Mouse (Mus musculus): ENCODE measurements at regions not wholly inside any gene's neighbourhood (a gene's known extent, or its start where the extent isn't known, plus 50 kb on each side); places are given as distances from the start of the nearest gene placed in this dataset.
A peak's percentile ranks its signal among the peaks of the same experiment; 100 is the strongest.

- 2% methylated on average over 9 of the region's 9 CpGs for WGBS
- H3K4me3 ChIP-seq (ENCODE audit: low read length): no peak overlapping the region; the same call in 1 of the 2 replicates
- H3K9ac ChIP-seq (ENCODE audit: low read depth, low read length): no peak overlapping the region
- H3K4me1 ChIP-seq (ENCODE audit: control insufficient read depth, insufficient read depth, low read length): peaks cover 13% of the 10 kb centered on the region; the same call in 1 of the 2 replicates
- 0 out of 2 replicates have a peak, but pooled peaks cover 8% of the 10 kb centered on the region for H3K27me3 ChIP-seq (replicated peaks; ENCODE audit: control insufficient read depth, insufficient read depth, low read length)
- H3K9me3 ChIP-seq (ENCODE audit: control insufficient read depth, low read length): no peaks in the 10 kb centered on the region
- H3K27ac ChIP-seq (ENCODE audit: low read length): no peak overlapping the region
- H3K36me3 ChIP-seq (ENCODE audit: control insufficient read depth, insufficient read depth, low read length): no peaks in the 10 kb centered on the region
- ATAC-seq: peak; percentile 73
- H3K4me2 ChIP-seq (ENCODE audit: low read depth, low read length): peak overlapping the region; percentile 75
Observed at GRCm38 (mm10) chr14:60486278-60486935, 113.3 kb downstream of the Amer2 start.

- no peak overlapping the region for H3K9ac ChIP-seq (ENCODE audit: low read depth, low read length)
- no peak overlapping the region for H3K4me2 ChIP-seq (ENCODE audit: low read depth, low read length)
- no peak overlapping the region for H3K27ac ChIP-seq (ENCODE audit: low read length)
- no peak for ATAC-seq
- H3K4me3 ChIP-seq (ENCODE audit: low read length): no peak overlapping the region
- H3K4me1 ChIP-seq (ENCODE audit: control insufficient read depth, insufficient read depth, low read length): peaks cover 13% of the 10 kb centered on the region; the same call in 1 of the 2 replicates
- H3K27me3 ChIP-seq (replicated peaks; ENCODE audit: control insufficient read depth, insufficient read depth, low read length): 0 out of 2 replicates have a peak, but pooled peaks cover 8% of the 10 kb centered on the region
- H3K9me3 ChIP-seq (ENCODE audit: control insufficient read depth, low read length): no peaks in the 10 kb centered on the region
- no peaks in the 10 kb centered on the region for H3K36me3 ChIP-seq (ENCODE audit: control insufficient read depth, insufficient read depth, low read length)
- WGBS: 88% methylated on average over 4 of the region's 4 CpGs
Observed at GRCm38 (mm10) chr14:60489111-60489510, 116.1 kb downstream of the Amer2 start.

GRCm38 (mm10) chr14:60490886-60491285 is 117.8 kb downstream of the Amer2 start:
- ATAC-seq: no peak
- H3K27me3 ChIP-seq (replicated peaks; ENCODE audit: control insufficient read depth, insufficient read depth, low read length): no peaks in the 10 kb centered on the region
- H3K9ac ChIP-seq (ENCODE audit: low read depth, low read length): no peak overlapping the region
- no peak overlapping the region for H3K27ac ChIP-seq (ENCODE audit: low read length)
- no peaks in the 10 kb centered on the region for H3K9me3 ChIP-seq (ENCODE audit: control insufficient read depth, low read length)
- 92% methylated on average over 2 of the region's 2 CpGs for WGBS
- no peak overlapping the region for H3K4me3 ChIP-seq (ENCODE audit: low read length)
- H3K4me2 ChIP-seq (ENCODE audit: low read depth, low read length): no peak overlapping the region
- no peaks in the 10 kb centered on the region for H3K36me3 ChIP-seq (ENCODE audit: control insufficient read depth, insufficient read depth, low read length)
- peaks cover 7% of the 10 kb centered on the region; the same call in 1 of the 2 replicates for H3K4me1 ChIP-seq (ENCODE audit: control insufficient read depth, insufficient read depth, low read length)

- H3K9me3 ChIP-seq (ENCODE audit: control insufficient read depth, low read length): no peaks in the 10 kb centered on the region
- no peak for ATAC-seq
- H3K4me2 ChIP-seq (ENCODE audit: low read depth, low read length): no peak overlapping the region
- WGBS: 79% methylated on average over 5 of the region's 5 CpGs
- no peaks in the 10 kb centered on the region for H3K36me3 ChIP-seq (ENCODE audit: control insufficient read depth, insufficient read depth, low read length)
- H3K4me1 ChIP-seq (ENCODE audit: control insufficient read depth, insufficient read depth, low read length): no peaks in the 10 kb centered on the region
- no peaks in the 10 kb centered on the region for H3K27me3 ChIP-seq (replicated peaks; ENCODE audit: control insufficient read depth, insufficient read depth, low read length)
- no peak overlapping the region for H3K27ac ChIP-seq (ENCODE audit: low read length)
- no peak overlapping the region for H3K4me3 ChIP-seq (ENCODE audit: low read length)
- no peak overlapping the region for H3K9ac ChIP-seq (ENCODE audit: low read depth, low read length)
Observed at GRCm38 (mm10) chr14:60495441-60495840, 122.4 kb downstream of the Amer2 start.

GRCm38 (mm10) chr14:60502552-60502951 is 129.5 kb downstream of the Amer2 start:
- Histone ChIP-seq H3K9ac (ENCODE audit: low read depth, low read length) (no peak overlapping the region), H3K36me3 (ENCODE audit: control insufficient read depth, insufficient read depth, low read length) (no peaks in the 10 kb centered on the region), H3K27me3 (replicated peaks; ENCODE audit: control insufficient read depth, insufficient read depth, low read length) (no peaks in the 10 kb centered on the region), H3K27ac (ENCODE audit: low read length) (no peak overlapping the region), H3K4me3 (ENCODE audit: low read length) (no peak overlapping the region), H3K4me2 (ENCODE audit: low read depth, low read length) (no peak overlapping the region), H3K4me1 (ENCODE audit: control insufficient read depth, insufficient read depth, low read length) (no peaks in the 10 kb centered on the region), H3K9me3 (ENCODE audit: control insufficient read depth, low read length) (no peaks in the 10 kb centered on the region)
- ATAC-seq: no peak
- 83% methylated on average over 6 of the region's 6 CpGs for WGBS

- 85% methylated on average over 6 of the region's 6 CpGs for WGBS
- ATAC-seq: no peak
- H3K27ac ChIP-seq (ENCODE audit: low read length): no peak overlapping the region
Observed at GRCm38 (mm10) chr14:60505066-60505465, 128.7 kb upstream of the Spata13 start.

GRCm38 (mm10) chr14:60506296-60506695 is 127.5 kb upstream of the Spata13 start:
- Histone ChIP-seq H3K4me1 (ENCODE audit: control insufficient read depth, insufficient read depth, low read length) (no peaks in the 10 kb centered on the region), H3K9ac (ENCODE audit: low read depth, low read length) (no peak overlapping the region), H3K36me3 (ENCODE audit: control insufficient read depth, insufficient read depth, low read length) (no peaks in the 10 kb centered on the region), H3K4me2 (ENCODE audit: low read depth, low read length) (no peak overlapping the region), H3K27me3 (replicated peaks; ENCODE audit: control insufficient read depth, insufficient read depth, low read length) (no peaks in the 10 kb centered on the region), H3K4me3 (ENCODE audit: low read length) (no peak overlapping the region), H3K9me3 (ENCODE audit: control insufficient read depth, low read length) (no peaks in the 10 kb centered on the region), H3K27ac (ENCODE audit: low read length) (no peak overlapping the region)
- ATAC-seq: no peak
- 46% methylated on average over 12 of the region's 12 CpGs for WGBS

More at GRCm38 (mm10) chr14:60505066-60505465, 128.7 kb upstream of the Spata13 start:
- Histone ChIP-seq H3K4me3 (ENCODE audit: low read length) (no peak overlapping the region), H3K27me3 (replicated peaks; ENCODE audit: control insufficient read depth, insufficient read depth, low read length) (no peaks in the 10 kb centered on the region), H3K36me3 (ENCODE audit: control insufficient read depth, insufficient read depth, low read length) (no peaks in the 10 kb centered on the region), H3K4me2 (ENCODE audit: low read depth, low read length) (no peak overlapping the region), H3K9me3 (ENCODE audit: control insufficient read depth, low read length) (no peaks in the 10 kb centered on the region), H3K9ac (ENCODE audit: low read depth, low read length) (no peak overlapping the region), H3K4me1 (ENCODE audit: control insufficient read depth, insufficient read depth, low read length) (no peaks in the 10 kb centered on the region)

GRCm38 (mm10) chr14:60513560-60513959 is 120.2 kb upstream of the Spata13 start:
- Histone ChIP-seq H3K4me3 (ENCODE audit: low read length) (no peak overlapping the region), H3K36me3 (ENCODE audit: control insufficient read depth, insufficient read depth, low read length) (no peaks in the 10 kb centered on the region), H3K27me3 (replicated peaks; ENCODE audit: control insufficient read depth, insufficient read depth, low read length) (no peaks in the 10 kb centered on the region), H3K9me3 (ENCODE audit: control insufficient read depth, low read length) (no peaks in the 10 kb centered on the region), H3K4me1 (ENCODE audit: control insufficient read depth, insufficient read depth, low read length) (0 out of 2 replicates have a peak, but pooled peaks cover 4% of the 10 kb centered on the region), H3K4me2 (ENCODE audit: low read depth, low read length) (no peak overlapping the region), H3K27ac (ENCODE audit: low read length) (no peak overlapping the region), H3K9ac (ENCODE audit: low read depth, low read length) (no peak overlapping the region)
- no peak for ATAC-seq
- WGBS: 27% methylated on average over 8 of the region's 8 CpGs

- H3K4me1 ChIP-seq (ENCODE audit: control insufficient read depth, insufficient read depth, low read length): 0 out of 2 replicates have a peak, but pooled peaks cover 4% of the 10 kb centered on the region
- no peaks in the 10 kb centered on the region for H3K9me3 ChIP-seq (ENCODE audit: control insufficient read depth, low read length)
- 77% methylated on average over 12 of the region's 12 CpGs for WGBS
- H3K4me3 ChIP-seq (ENCODE audit: low read length): no peak overlapping the region
- H3K36me3 ChIP-seq (ENCODE audit: control insufficient read depth, insufficient read depth, low read length): no peaks in the 10 kb centered on the region
- H3K9ac ChIP-seq (ENCODE audit: low read depth, low read length): no peak overlapping the region
- no peak overlapping the region for H3K27ac ChIP-seq (ENCODE audit: low read length)
- H3K4me2 ChIP-seq (ENCODE audit: low read depth, low read length): no peak overlapping the region
- ATAC-seq: no peak
- H3K27me3 ChIP-seq (replicated peaks; ENCODE audit: control insufficient read depth, insufficient read depth, low read length): no peaks in the 10 kb centered on the region
Observed at GRCm38 (mm10) chr14:60515094-60515786, 118.6 kb upstream of the Spata13 start.
